Mouse (Mus musculus): ENCODE data around the gene Aldh6a1.

- no peak for TF ChIP-seq CTCF (IDR thresholded peaks at IDR 0.05; ENCODE audit: low read depth)
- TF ChIP-seq EP300 (optimal IDR thresholded peaks at IDR 0.05), result no peak
These were observed 33.8 kb downstream of the Aldh6a1 start, which contains the start of gene Rnf113a2 for GRCm38 (mm10) chr12:84416834-84417604.
